Mouse (Mus musculus) kidney, embryonic 14.5 days (tissue): Measurements from ENCODE around the gene Cdkl3. TPM values are rescaled to one million over a fixed set of nuclear protein-coding genes. Genes with fewer than 3 reads are reported as not detected.

Source experiments
- ATAC-seq: fragments of 200-750 bp; cut with Nextera tagmentation; 2 replicates; pipeline ENCODE4 v1.8.0; 2017; ENCODE audit warnings: moderate number of reproducible peaks, mild to moderate bottlenecking, moderate TSS enrichment, moderate library complexity; ENCODE audit not compliant: low FRiP score, low TSS enrichment
- H3K27ac ChIP-seq: fragments of 300-500 bp; sonication (generic); 2 replicates; pipeline ENCODE4 v1.5.1; 2014; ENCODE audit warnings: low read depth, mild to moderate bottlenecking, low read length, moderate library complexity, mixed read lengths
- H3K27me3 ChIP-seq: fragments of 300-500 bp; sonication (generic); 2 replicates; pipeline ENCODE4 v1.6.1; 2014; ENCODE audit warnings: mild to moderate bottlenecking, low read length; ENCODE audit not compliant: control insufficient read depth, insufficient read depth
- H3K36me3 ChIP-seq: fragments of 300-500 bp; sonication (generic); 2 replicates; pipeline ENCODE4 v1.6.1; 2014; ENCODE audit warnings: low read length, mixed read lengths; ENCODE audit not compliant: control insufficient read depth, insufficient read depth
- H3K4me1 ChIP-seq: fragments of 300-500 bp; sonication (generic); 2 replicates; pipeline ENCODE4 v1.6.1; 2014; ENCODE audit warnings: low read length, mixed read lengths; ENCODE audit not compliant: control insufficient read depth, insufficient read depth
- H3K4me2 ChIP-seq: fragments of 300-500 bp; sonication (generic); replicated peaks from 2 replicates; pipeline ENCODE4 v1.6.1; 2014; ENCODE audit warnings: low read depth, mild to moderate bottlenecking, low read length
- H3K4me3 ChIP-seq: fragments of 300-500 bp; sonication (generic); 2 replicates; pipeline ENCODE4 v1.5.1; 2014; ENCODE audit warnings: mild to moderate bottlenecking, low read length
- H3K9ac ChIP-seq: fragments of 300-500 bp; sonication (generic); 2 replicates; pipeline ENCODE4 v1.6.1; 2014; ENCODE audit warnings: low read depth, mild to moderate bottlenecking, low read length, moderate library complexity
- H3K9me3 ChIP-seq: fragments of 300-500 bp; sonication (generic); 2 replicates; pipeline ENCODE4 v1.6.1; 2016; ENCODE audit warnings: low read length; ENCODE audit not compliant: control insufficient read depth
- whole genome bisulfite sequencing: fragments of 180-500 bp; shearing (Covaris S2); extraction: QIAGEN DNeasy Blood & Tissue Kit; methylation state at CpG from one replicate; pipeline ENCODE4 v1.1.7; 2014; 5-methylcytosine and 5-hydroxymethylcytosine counted together
- polyA plus RNA-seq: library from polyadenylated mRNA; unstranded; fragments of >200 nt; fragmentation: Nextera tagmentation; extraction: Ambion mirVana; gene quantifications from 2 replicates; pipeline ENCODE4 v1.2.1, GENCODE M21; 2014

Gene Cdkl3
- polyA plus RNA-seq, 1 experiment from 2014 or later, result 9.7 TPM

DNA sequence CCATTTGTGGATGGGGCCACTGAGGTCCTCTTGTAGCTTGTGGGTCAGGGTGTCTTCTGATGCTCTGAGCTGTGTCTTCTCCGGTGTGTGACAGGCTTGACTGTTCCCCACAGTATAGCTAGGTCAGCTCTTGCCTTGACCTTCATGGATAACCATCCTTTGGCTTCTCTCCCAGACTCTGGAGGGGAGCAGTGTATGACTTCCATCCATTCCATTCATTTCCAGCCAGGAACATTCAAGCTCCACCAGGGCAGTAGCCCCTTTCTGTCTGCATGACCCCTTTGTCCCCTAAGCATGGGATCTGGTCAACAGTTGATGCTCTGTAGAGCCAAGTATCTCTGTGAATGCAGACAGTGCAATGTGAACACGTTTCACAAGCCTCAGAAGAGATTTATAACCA, 93.6 kb downstream of the Cdkl3 start:
- H3K4me2 ChIP-seq, result peak overlapping the region; percentile 77; the same call in 1 of the 2 replicates
- H3K4me1 ChIP-seq, result peaks cover 15% of the 10 kb centered on the region
- H3K9me3 ChIP-seq, result no peaks in the 10 kb centered on the region
- 70% methylated on average over 2 of the region's 2 CpGs for WGBS
- no peaks in the 10 kb centered on the region; the same call in 1 of the 2 replicates for H3K36me3 ChIP-seq
- no peak for ATAC-seq
- no peak overlapping the region for H3K27ac ChIP-seq
- no peak overlapping the region for H3K9ac ChIP-seq
- no peaks in the 10 kb centered on the region for H3K27me3 ChIP-seq
- H3K4me3 ChIP-seq, result no peak overlapping the region

- Histone ChIP-seq H3K4me3 (peak within 1 kb of the TSS; percentile 86), H3K9me3 (no peaks in the 10 kb centered on the region), H3K9ac (peak within 1 kb of the TSS; percentile 99), H3K4me1 (peaks cover 15% of the 10 kb centered on the region), H3K27ac (peak within 1 kb of the TSS; percentile 99), H3K27me3 (no peaks in the 10 kb centered on the region), H3K36me3 (no peaks in the 10 kb centered on the region; the same call in 1 of the 2 replicates), H3K4me2 (peak within 1 kb of the TSS; percentile 77)
- peak; percentile 98 for ATAC-seq
- WGBS, result under 1% methylated on average over 50 of the region's 53 CpGs
Measured at GRCm38 (mm10) chr11:52098398-52098946, 94.5 kb downstream of the Cdkl3 start, which contains the start of gene Ppp2ca. Gene Ppp2ca, plus strand, starts transcription at chr11:52098681.

DNA sequence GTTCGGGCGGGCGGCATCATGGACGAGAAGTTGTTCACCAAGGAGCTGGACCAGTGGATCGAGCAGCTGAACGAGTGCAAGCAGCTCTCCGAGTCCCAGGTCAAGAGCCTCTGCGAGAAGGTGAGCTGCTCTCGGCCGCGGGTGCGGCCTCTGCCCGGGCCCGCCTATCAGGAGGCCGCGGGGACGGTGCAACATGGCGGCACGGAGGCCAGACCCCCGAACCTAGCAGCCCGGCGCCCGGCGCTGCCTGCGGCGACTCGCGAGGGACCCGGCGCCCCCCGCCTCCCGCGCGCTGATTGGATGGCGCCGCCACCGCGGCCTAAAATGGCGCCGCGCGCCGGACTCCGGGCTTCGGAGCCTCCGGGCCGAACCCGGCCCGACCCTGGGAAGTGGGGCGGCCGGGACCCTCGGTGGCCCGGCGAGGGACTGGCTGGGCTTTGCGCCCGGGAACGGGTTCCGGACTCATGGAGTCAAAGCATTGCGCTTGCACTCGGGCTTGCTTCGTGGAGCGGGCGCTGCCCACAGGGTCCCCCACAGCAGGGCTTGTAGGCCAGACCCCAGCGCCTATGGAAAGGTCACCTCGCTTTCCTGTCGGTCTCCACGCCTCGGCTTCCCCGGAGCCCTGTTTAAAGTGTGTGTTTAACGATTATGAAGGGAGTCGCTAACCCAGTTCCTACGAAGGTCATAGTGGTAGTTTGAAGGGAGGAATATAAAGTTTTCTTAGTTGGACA, 95.2 kb downstream of the Cdkl3 start:
- H3K4me1 ChIP-seq, result peaks cover 15% of the 10 kb centered on the region
- H3K4me3 ChIP-seq, result peak overlapping the region; percentile 86
- ATAC-seq, result peak; percentile 87
- no peaks in the 10 kb centered on the region; the same call in 1 of the 2 replicates for H3K36me3 ChIP-seq
- H3K27me3 ChIP-seq, result no peaks in the 10 kb centered on the region
- H3K9ac ChIP-seq, result peak overlapping the region; percentile 99
- no peaks in the 10 kb centered on the region for H3K9me3 ChIP-seq
- WGBS, result under 1% methylated on average over 65 of the region's 72 CpGs
- peak overlapping the region; percentile 99 for H3K27ac ChIP-seq
- H3K4me2 ChIP-seq, result peak overlapping the region; percentile 77

DNA sequence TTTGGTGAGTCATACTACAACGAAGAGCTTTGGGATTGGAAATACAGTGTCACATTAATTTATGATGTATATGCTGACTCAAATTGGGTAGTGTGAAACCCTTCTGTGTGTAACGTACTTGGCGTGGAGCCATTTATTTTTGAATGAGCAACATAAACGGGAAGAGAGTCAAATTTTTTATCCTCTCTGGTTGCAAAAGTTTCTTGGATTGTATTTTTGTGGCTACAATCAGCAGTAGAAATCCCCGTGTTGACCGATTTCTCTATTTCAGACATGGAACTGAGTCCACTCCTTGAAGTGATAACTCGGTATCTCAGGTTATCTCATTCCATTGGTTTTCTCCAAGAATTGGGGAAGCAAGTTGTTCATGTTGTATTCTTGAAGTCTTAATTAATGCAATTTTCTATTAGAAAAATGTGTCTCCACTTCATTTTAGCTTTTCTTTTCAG, 95.8 kb downstream of the Cdkl3 start:
- no peaks in the 10 kb centered on the region for H3K27me3 ChIP-seq
- H3K9ac ChIP-seq, result peak overlapping the region; percentile 99

GRCm38 (mm10) chr11:52102977-52103376, 99.0 kb downstream of the Cdkl3 start:
- Histone ChIP-seq H3K4me2 (no peak overlapping the region), H3K4me3 (no peak overlapping the region), H3K9ac (no peak overlapping the region), H3K36me3 (no peaks in the 10 kb centered on the region; the same call in 1 of the 2 replicates), H3K9me3 (no peaks in the 10 kb centered on the region), H3K27me3 (no peaks in the 10 kb centered on the region), H3K4me1 (peaks cover 15% of the 10 kb centered on the region), H3K27ac (no peak overlapping the region)
- 87% methylated on average over 4 of the region's 4 CpGs for WGBS
- no peak for ATAC-seq

More for the DNA sequence above, 95.8 kb downstream of the Cdkl3 start:
- 6% methylated on average over 7 of the region's 7 CpGs for WGBS
- Histone ChIP-seq H3K4me2 (peak overlapping the region; percentile 76), H3K4me1 (peaks cover 15% of the 10 kb centered on the region), H3K27ac (peak overlapping the region; percentile 99; the same call in 1 of the 2 replicates), H3K4me3 (peak overlapping the region; percentile 86), H3K9me3 (no peaks in the 10 kb centered on the region), H3K36me3 (no peaks in the 10 kb centered on the region; the same call in 1 of the 2 replicates)
- ATAC-seq, result no peak

- Histone ChIP-seq H3K27me3 (no peaks in the 10 kb centered on the region), H3K27ac (no peak overlapping the region), H3K9me3 (no peaks in the 10 kb centered on the region), H3K36me3 (no peaks in the 10 kb centered on the region; the same call in 1 of the 2 replicates), H3K9ac (no peak overlapping the region), H3K4me1 (peaks cover 12% of the 10 kb centered on the region), H3K4me2 (no peak overlapping the region), H3K4me3 (no peak overlapping the region)
- ATAC-seq, result no peak
Measured at GRCm38 (mm10) chr11:52105503-52105902, 101.5 kb downstream of the Cdkl3 start.

DNA sequence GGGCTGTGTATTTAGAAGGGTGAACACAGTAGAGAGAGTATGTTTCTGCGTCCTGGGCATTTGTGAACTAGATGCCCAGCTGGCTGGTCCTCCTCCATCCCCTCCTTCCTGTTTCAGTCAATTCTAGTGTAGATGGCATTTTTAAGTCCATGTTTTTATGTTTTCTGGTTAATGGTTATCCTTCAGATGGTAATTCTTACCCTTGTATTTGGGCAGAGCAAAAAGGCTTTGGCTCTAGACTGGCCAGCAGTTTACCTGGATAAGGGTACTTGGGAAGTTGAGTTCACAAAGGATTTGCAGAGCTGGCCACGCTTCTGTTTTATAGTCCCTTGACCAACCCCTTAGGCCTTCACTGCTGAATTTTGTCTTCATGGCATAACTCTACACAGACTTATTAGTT, 102.0 kb downstream of the Cdkl3 start:
- H3K4me1 ChIP-seq, result peaks cover 10% of the 10 kb centered on the region
- WGBS, result 88% methylated on average over 2 of the region's 2 CpGs
- H3K9me3 ChIP-seq, result no peaks in the 10 kb centered on the region
- no peak overlapping the region for H3K4me2 ChIP-seq
- no peak for ATAC-seq
- no peak overlapping the region for H3K4me3 ChIP-seq
- no peaks in the 10 kb centered on the region for H3K27me3 ChIP-seq
- no peaks in the 10 kb centered on the region for H3K36me3 ChIP-seq
- no peak overlapping the region for H3K9ac ChIP-seq
- H3K27ac ChIP-seq, result no peak overlapping the region

- no peak overlapping the region for H3K9ac ChIP-seq
- no peaks in the 10 kb centered on the region for H3K36me3 ChIP-seq
- H3K27ac ChIP-seq, result no peak overlapping the region
- WGBS, result 90% methylated on average over 1 of the region's 1 CpGs
- no peaks in the 10 kb centered on the region for H3K27me3 ChIP-seq
- H3K4me1 ChIP-seq, result peaks cover 7% of the 10 kb centered on the region
- no peak overlapping the region for H3K4me2 ChIP-seq
- no peak for ATAC-seq
- no peak overlapping the region for H3K4me3 ChIP-seq
- H3K9me3 ChIP-seq, result no peaks in the 10 kb centered on the region
Measured at GRCm38 (mm10) chr11:52106438-52106837, 102.4 kb downstream of the Cdkl3 start.

DNA sequence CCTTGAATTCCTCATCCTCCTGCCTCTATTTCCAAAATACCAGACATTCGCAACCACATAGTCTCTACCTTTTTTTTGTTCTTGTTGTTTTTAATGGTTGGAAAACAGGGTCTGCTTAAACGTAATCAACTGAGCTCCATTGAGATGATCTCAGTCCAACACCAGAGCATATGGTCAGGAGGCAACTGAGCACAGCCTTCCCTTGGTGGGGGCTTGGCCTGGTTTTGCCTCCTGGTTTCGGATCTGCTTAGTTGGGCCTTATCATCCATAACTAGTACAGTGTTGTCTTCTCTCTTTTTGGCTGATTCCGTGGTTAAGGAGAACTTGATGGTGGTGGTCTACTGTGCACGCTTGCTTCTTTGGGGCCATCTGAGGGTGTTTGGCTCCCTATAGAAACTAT, 104.8 kb downstream of the Cdkl3 start:
- peaks cover 8% of the 10 kb centered on the region; the same call in 1 of the 2 replicates for H3K36me3 ChIP-seq
- H3K9ac ChIP-seq, result no peak overlapping the region
- H3K4me1 ChIP-seq, result 0 out of 2 replicates have a peak, but pooled peaks cover 2% of the 10 kb centered on the region
- H3K4me2 ChIP-seq, result no peak overlapping the region
- H3K27ac ChIP-seq, result no peak overlapping the region
- H3K27me3 ChIP-seq, result no peaks in the 10 kb centered on the region
- WGBS, result 92% methylated on average over 5 of the region's 5 CpGs
- no peaks in the 10 kb centered on the region for H3K9me3 ChIP-seq
- H3K4me3 ChIP-seq, result no peak overlapping the region
- no peak for ATAC-seq
